Mouse (Mus musculus): ENCODE results near the gene Ndufb7. TPM values are rescaled to one million over a fixed set of nuclear protein-coding genes. Genes with fewer than 3 reads are reported as not detected.
A peak's percentile ranks its signal among the peaks of the same experiment; 100 is the strongest.
"Not testable (repeated sequence)": the region's sequence is repeated elsewhere in the genome, so short reads cannot be mapped to it uniquely, and the experiment has no call there.

Ndufb7 gene
- polyA plus RNA-seq, 1 experiment from 2014 or later, result 479 TPM

- Histone ChIP-seq H3K36me3 (peaks cover 57% of the 10 kb centered on the region), H3K27ac (no peak overlapping the region), H3K27me3 (ENCODE audit: insufficient read depth, poor library complexity, severe bottlenecking) (no peaks in the 10 kb centered on the region), H3K9me3 (no peaks in the 10 kb centered on the region), H3K4me3 (no peak overlapping the region), H3K4me1 (peaks cover 52% of the 10 kb centered on the region)
- DNase-seq (ENCODE audit: low spot score), result peak; percentile 69
- WGBS, result 88% methylated on average over 15 of the region's 15 CpGs
Measured at GRCm38 (mm10) chr8:83570272-83571000, 4.0 kb downstream of the Ndufb7 start.

GRCm38 (mm10) chr8:83571001-83571340 is 4.5 kb downstream of the Ndufb7 start:
- H3K36me3 ChIP-seq, result peaks cover 57% of the 10 kb centered on the region
- H3K4me1 ChIP-seq, result peaks cover 57% of the 10 kb centered on the region
- DNase-seq (ENCODE audit: low spot score); H3K4me3 ChIP-seq; H3K27ac ChIP-seq; H3K9me3 ChIP-seq; H3K27me3 ChIP-seq (ENCODE audit: insufficient read depth, poor library complexity, severe bottlenecking): not testable (repeated sequence)
- 92% methylated on average over 4 of the region's 7 CpGs for WGBS

GRCm38 (mm10) chr8:83571791-83572190 is 5.3 kb downstream of the Ndufb7 start:
- DNase-seq (ENCODE audit: low spot score), result peak; percentile 73
- Histone ChIP-seq H3K4me1 (peaks cover 65% of the 10 kb centered on the region), H3K4me3 (no peak overlapping the region), H3K27ac (no peak overlapping the region), H3K9me3 (no peaks in the 10 kb centered on the region), H3K27me3 (ENCODE audit: insufficient read depth, poor library complexity, severe bottlenecking) (no peaks in the 10 kb centered on the region), H3K36me3 (peaks cover 59% of the 10 kb centered on the region)
- WGBS, result 93% methylated on average over 10 of the region's 10 CpGs

- DNase-seq (ENCODE audit: low spot score), result peak; percentile 69
- Histone ChIP-seq H3K27me3 (ENCODE audit: insufficient read depth, poor library complexity, severe bottlenecking) (no peaks in the 10 kb centered on the region), H3K27ac (no peak overlapping the region), H3K4me1 (peaks cover 67% of the 10 kb centered on the region), H3K4me3 (no peak overlapping the region), H3K9me3 (no peaks in the 10 kb centered on the region), H3K36me3 (peaks cover 59% of the 10 kb centered on the region)
- 82% methylated on average over 5 of the region's 5 CpGs for WGBS
Measured at GRCm38 (mm10) chr8:83572246-83572812, 5.9 kb downstream of the Ndufb7 start.

GRCm38 (mm10) chr8:83573140-83573875 is 6.8 kb downstream of the Ndufb7 start:
- Histone ChIP-seq H3K4me1 (peaks cover 65% of the 10 kb centered on the region), H3K9me3 (no peaks in the 10 kb centered on the region), H3K27me3 (ENCODE audit: insufficient read depth, poor library complexity, severe bottlenecking) (no peaks in the 10 kb centered on the region), H3K4me3 (no peak overlapping the region), H3K27ac (peak overlapping the region; percentile 93; the same call in 1 of the 2 replicates), H3K36me3 (peaks cover 59% of the 10 kb centered on the region)
- peak; percentile 75 for DNase-seq (ENCODE audit: low spot score)
- WGBS, result 79% methylated on average over 18 of the region's 18 CpGs

GRCm38 (mm10) chr8:83574631-83575315 is 8.3 kb downstream of the Ndufb7 start:
- WGBS, result 76% methylated on average over 15 of the region's 15 CpGs
- peaks cover 68% of the 10 kb centered on the region for H3K4me1 ChIP-seq
- H3K9me3 ChIP-seq, result no peaks in the 10 kb centered on the region
- peak overlapping the region; percentile 93 for H3K27ac ChIP-seq
- peaks cover 49% of the 10 kb centered on the region for H3K36me3 ChIP-seq
- H3K27me3 ChIP-seq (ENCODE audit: insufficient read depth, poor library complexity, severe bottlenecking), result no peaks in the 10 kb centered on the region
- H3K4me3 ChIP-seq, result peak overlapping the region; percentile 23; the same call in 1 of the 2 replicates
- DNase-seq (ENCODE audit: low spot score), result peak; percentile 74

GRCm38 (mm10) chr8:83575561-83576515 is 9.4 kb downstream of the Ndufb7 start:
- H3K36me3 ChIP-seq, result peaks cover 48% of the 10 kb centered on the region
- 59% methylated on average over 17 of the region's 17 CpGs for WGBS
- peak overlapping the region; percentile 36; the same call in 1 of the 2 replicates for H3K4me3 ChIP-seq
- peak; percentile 75 for DNase-seq (ENCODE audit: low spot score)
- peak overlapping the region; percentile 93 for H3K27ac ChIP-seq
- H3K4me1 ChIP-seq, result peaks cover 78% of the 10 kb centered on the region
- no peaks in the 10 kb centered on the region for H3K27me3 ChIP-seq (ENCODE audit: insufficient read depth, poor library complexity, severe bottlenecking)
- H3K9me3 ChIP-seq, result no peaks in the 10 kb centered on the region

- peak; percentile 63 for DNase-seq (ENCODE audit: low spot score)
- Histone ChIP-seq H3K4me3 (peak overlapping the region; percentile 36; the same call in 1 of the 2 replicates), H3K9me3 (no peaks in the 10 kb centered on the region), H3K27ac (peak overlapping the region; percentile 93), H3K4me1 (peaks cover 85% of the 10 kb centered on the region), H3K27me3 (ENCODE audit: insufficient read depth, poor library complexity, severe bottlenecking) (no peaks in the 10 kb centered on the region), H3K36me3 (peaks cover 45% of the 10 kb centered on the region)
- WGBS, result 38% methylated on average over 3 of the region's 4 CpGs
Measured at GRCm38 (mm10) chr8:83576516-83576895, 10.0 kb downstream of the Ndufb7 start.

- H3K4me1 ChIP-seq, result peaks cover 86% of the 10 kb centered on the region
- DNase-seq (ENCODE audit: low spot score), result no peak
- WGBS, result 56% methylated on average over 4 of the region's 4 CpGs
Measured at GRCm38 (mm10) chr8:83576921-83577320, 10.4 kb downstream of the Ndufb7 start.

GRCm38 (mm10) chr8:83577384-83577791 is 10.9 kb downstream of the Ndufb7 start:
- H3K9me3 ChIP-seq, result no peaks in the 10 kb centered on the region
- 43% methylated on average over 9 of the region's 9 CpGs for WGBS
- no peaks in the 10 kb centered on the region for H3K27me3 ChIP-seq (ENCODE audit: insufficient read depth, poor library complexity, severe bottlenecking)
- peaks cover 89% of the 10 kb centered on the region for H3K4me1 ChIP-seq
- peak; percentile 89 for DNase-seq (ENCODE audit: low spot score)
- H3K36me3 ChIP-seq, result peaks cover 36% of the 10 kb centered on the region
- H3K4me3 ChIP-seq, result peak overlapping the region; percentile 36; the same call in 1 of the 2 replicates
- peak overlapping the region; percentile 93 for H3K27ac ChIP-seq

More at GRCm38 (mm10) chr8:83576921-83577320, 10.4 kb downstream of the Ndufb7 start:
- H3K27ac ChIP-seq, result peak overlapping the region; percentile 93
- H3K4me3 ChIP-seq, result peak overlapping the region; percentile 36
- H3K9me3 ChIP-seq, result no peaks in the 10 kb centered on the region
- peaks cover 41% of the 10 kb centered on the region for H3K36me3 ChIP-seq
- H3K27me3 ChIP-seq (ENCODE audit: insufficient read depth, poor library complexity, severe bottlenecking), result no peaks in the 10 kb centered on the region

- H3K4me3 ChIP-seq, result 0 out of 2 replicates have a peak overlapping the region, but pooled peaks have one; percentile 22
Measured at GRCm38 (mm10) chr8:83578131-83579055, 11.9 kb downstream of the Ndufb7 start.

More at GRCm38 (mm10) chr8:83578131-83579055, 11.9 kb downstream of the Ndufb7 start:
- Histone ChIP-seq H3K9me3 (no peaks in the 10 kb centered on the region), H3K27me3 (ENCODE audit: insufficient read depth, poor library complexity, severe bottlenecking) (no peaks in the 10 kb centered on the region), H3K4me1 (peaks cover 89% of the 10 kb centered on the region), H3K27ac (peak overlapping the region; percentile 93), H3K36me3 (peaks cover 26% of the 10 kb centered on the region)
- WGBS, result 56% methylated on average over 17 of the region's 17 CpGs
- peak; percentile 79 for DNase-seq (ENCODE audit: low spot score)

Data from heart, embryonic 10.5 days (tissue).